Mouse (Mus musculus): ENCODE results near the gene Gm2000.

- TF ChIP-seq EP300 (IDR thresholded peaks at IDR 0.05; ENCODE audit: low read depth) (no peak), CTCF (IDR thresholded peaks at IDR 0.05; ENCODE audit: low read depth) (no peak)
These were observed 25.0 kb upstream of the Gm2000 start for GRCm38 (mm10) chr1:156340847-156341246.
